Mouse (Mus musculus) forebrain, embryonic 14.5 days (tissue): ENCODE results near the gene Eif3f. TPM values are rescaled to one million over a fixed set of nuclear protein-coding genes. Genes with fewer than 3 reads are reported as not detected.

Experiments used
- ATAC-seq: fragments of 200-750 bp; cut with Nextera tagmentation; 2 replicates; pipeline ENCODE4 v1.8.0; 2017; ENCODE audit warnings: mild to moderate bottlenecking, moderate library complexity
- DNase-seq: peaks from one replicate; pipeline ENCODE4 v3.0.0-alpha.2; 2015; ENCODE audit warnings: low spot score
- H3K27ac ChIP-seq: fragments of 300-500 bp; sonication (generic); 2 replicates; pipeline ENCODE4 v1.5.1; 2014; ENCODE audit warnings: low read depth, mild to moderate bottlenecking, control low read depth, low read length, moderate library complexity
- H3K27me3 ChIP-seq: fragments of 300-500 bp; sonication (generic); replicated peaks from 2 replicates; pipeline ENCODE4 v1.6.1; 2014; ENCODE audit warnings: low read length, control low read depth, mixed read lengths; ENCODE audit not compliant: control insufficient read depth, insufficient read depth
- H3K36me3 ChIP-seq: fragments of 300-500 bp; sonication (generic); 2 replicates; pipeline ENCODE4 v1.6.1; 2014; ENCODE audit warnings: low read length, control low read depth; ENCODE audit not compliant: control insufficient read depth, insufficient read depth
- H3K4me1 ChIP-seq: fragments of 300-500 bp; sonication (generic); 2 replicates; pipeline ENCODE4 v1.6.1; 2014; ENCODE audit warnings: antibody characterized with exemption, low read length, control low read depth; ENCODE audit not compliant: control insufficient read depth, insufficient read depth
- H3K4me2 ChIP-seq: fragments of 300-500 bp; sonication (generic); 2 replicates; pipeline ENCODE4 v1.6.1; 2014; ENCODE audit warnings: mild to moderate bottlenecking, control low read depth, low read length
- H3K4me3 ChIP-seq: fragments of 300-500 bp; sonication (generic); 2 replicates; pipeline ENCODE4 v1.5.1; 2014; ENCODE audit warnings: low read depth, low read length, control low read depth
- H3K9ac ChIP-seq: fragments of 300-500 bp; sonication (generic); 2 replicates; pipeline ENCODE4 v1.6.1; 2014; ENCODE audit warnings: mild to moderate bottlenecking, low read length, control low read depth, moderate library complexity
- H3K9me3 ChIP-seq: fragments of 300-500 bp; sonication (generic); replicated peaks from 2 replicates; pipeline ENCODE4 v1.6.1; 2016; ENCODE audit warnings: low read length, control low read depth, mixed read lengths; ENCODE audit not compliant: control insufficient read depth
- WGBS: fragments of 180-500 bp; shearing (Covaris S2); extraction: QIAGEN DNeasy Blood & Tissue Kit; methylation state at CpG from one replicate; pipeline ENCODE4 v1.1.7; 2014; 5-methylcytosine and 5-hydroxymethylcytosine counted together
- polyA plus RNA-seq: library from polyadenylated mRNA; unstranded; fragments of >200 nt; fragmentation: Nextera tagmentation; extraction: Ambion mirVana; gene quantifications from 2 replicates; pipeline ENCODE4 v1.2.1, GENCODE M21; 2014

Eif3f gene
- polyA plus RNA-seq, 1 experiment from 2014 or later = 91.0 TPM

- Histone ChIP-seq H3K4me1 (no peaks in the 10 kb centered on the region), H3K27ac (no peak overlapping the region), H3K9ac (no peak overlapping the region), H3K4me2 (no peak overlapping the region), H3K36me3 (no peaks in the 10 kb centered on the region), H3K27me3 (peaks cover 29% of the 10 kb centered on the region), H3K4me3 (no peak overlapping the region), H3K9me3 (no peaks in the 10 kb centered on the region)
- DNase-seq (peak; percentile 30), ATAC-seq (no peak)
- 63% methylated on average over 4 of the region's 4 CpGs for WGBS
These were observed 20.0 kb downstream of the Eif3f start for GRCm38 (mm10) chr7:108954185-108954584.

- no peaks in the 10 kb centered on the region for H3K4me1 ChIP-seq
- 82% methylated on average over 2 of the region's 2 CpGs for WGBS
- DNase-seq = no peak
- no peaks in the 10 kb centered on the region; the same call in 1 of the 2 replicates for H3K27me3 ChIP-seq
- H3K27ac ChIP-seq = no peak overlapping the region
- no peaks in the 10 kb centered on the region for H3K36me3 ChIP-seq
- ATAC-seq = no peak
- no peak overlapping the region for H3K4me3 ChIP-seq
- H3K9ac ChIP-seq = no peak overlapping the region
- no peak overlapping the region for H3K4me2 ChIP-seq
- H3K9me3 ChIP-seq = no peaks in the 10 kb centered on the region
These were observed 23.5 kb downstream of the Eif3f start for GRCm38 (mm10) chr7:108957734-108958133.

- H3K9ac ChIP-seq = no peak overlapping the region
- H3K9me3 ChIP-seq = no peaks in the 10 kb centered on the region
- 18% methylated on average over 2 of the region's 2 CpGs for WGBS
- H3K27me3 ChIP-seq = no peaks in the 10 kb centered on the region
- no peak overlapping the region for H3K27ac ChIP-seq
- H3K4me2 ChIP-seq = no peak overlapping the region
- ATAC-seq (no peak), DNase-seq (no peak)
- no peaks in the 10 kb centered on the region for H3K36me3 ChIP-seq
- no peaks in the 10 kb centered on the region for H3K4me1 ChIP-seq
- no peak overlapping the region for H3K4me3 ChIP-seq
These were observed 31.8 kb downstream of the Eif3f start for GRCm38 (mm10) chr7:108965968-108966367.

- H3K27ac ChIP-seq = no peak overlapping the region
- no peak overlapping the region for H3K4me2 ChIP-seq
- no peak overlapping the region for H3K9ac ChIP-seq
- H3K9me3 ChIP-seq = no peaks in the 10 kb centered on the region
- no peaks in the 10 kb centered on the region for H3K27me3 ChIP-seq
- WGBS = 29% methylated on average over 7 of the region's 7 CpGs
- H3K4me1 ChIP-seq = no peaks in the 10 kb centered on the region
- peak; percentile 87 for DNase-seq
- no peak overlapping the region for H3K4me3 ChIP-seq
- peak; percentile 78 for ATAC-seq
- no peaks in the 10 kb centered on the region for H3K36me3 ChIP-seq
These were observed 32.6 kb downstream of the Eif3f start for GRCm38 (mm10) chr7:108966742-108967362.

DNA sequence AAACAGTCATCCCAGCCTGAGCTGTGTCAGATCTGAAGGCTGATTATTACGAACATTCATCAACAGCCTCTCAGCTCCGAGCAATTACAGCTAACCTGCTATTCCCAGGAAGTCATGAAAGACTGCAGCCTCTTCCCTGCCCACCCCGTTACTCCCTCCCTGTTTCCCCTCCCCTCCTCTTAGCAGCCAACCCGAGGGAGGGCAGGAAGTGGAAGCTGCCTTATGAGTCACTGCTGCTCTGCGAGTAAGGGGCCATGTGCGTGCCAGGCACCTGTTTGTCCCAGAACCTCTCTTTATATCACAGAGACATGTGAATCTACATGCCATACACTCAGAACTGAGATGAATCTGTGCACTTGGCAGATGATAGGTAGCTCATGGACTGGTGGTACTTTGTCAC, 34.0 kb downstream of the Eif3f start:
- H3K4me3 ChIP-seq = no peak overlapping the region
- WGBS = 56% methylated on average over 6 of the region's 6 CpGs
- no peak overlapping the region for H3K27ac ChIP-seq
- no peak overlapping the region for H3K4me2 ChIP-seq
- no peaks in the 10 kb centered on the region for H3K36me3 ChIP-seq
- H3K9me3 ChIP-seq = no peaks in the 10 kb centered on the region
- DNase-seq = no peak
- ATAC-seq = no peak
- H3K27me3 ChIP-seq = no peaks in the 10 kb centered on the region
- H3K9ac ChIP-seq = no peak overlapping the region
- peaks cover 10% of the 10 kb centered on the region for H3K4me1 ChIP-seq

GRCm38 (mm10) chr7:108972273-108972672, 38.1 kb downstream of the Eif3f start:
- Histone ChIP-seq H3K4me3 (no peak overlapping the region), H3K4me1 (peaks cover 10% of the 10 kb centered on the region), H3K9me3 (no peaks in the 10 kb centered on the region), H3K9ac (no peak overlapping the region), H3K27me3 (no peaks in the 10 kb centered on the region), H3K36me3 (no peaks in the 10 kb centered on the region), H3K4me2 (0 out of 2 replicates have a peak overlapping the region, but pooled peaks have one; percentile 7), H3K27ac (peak overlapping the region; percentile 55)
- peak; percentile 81 for DNase-seq
- ATAC-seq = peak; percentile 81
- 28% methylated on average over 6 of the region's 6 CpGs for WGBS

- H3K27me3 ChIP-seq = no peaks in the 10 kb centered on the region
- WGBS = 82% methylated on average over 2 of the region's 3 CpGs
- no peak overlapping the region for H3K4me3 ChIP-seq
- H3K4me1 ChIP-seq = no peaks in the 10 kb centered on the region
- H3K9me3 ChIP-seq = no peaks in the 10 kb centered on the region
- no peaks in the 10 kb centered on the region for H3K36me3 ChIP-seq
- DNase-seq (no peak), ATAC-seq (no peak)
- H3K4me2 ChIP-seq = no peak overlapping the region
- H3K27ac ChIP-seq = no peak overlapping the region
- H3K9ac ChIP-seq = no peak overlapping the region
These were observed 51.9 kb downstream of the Eif3f start for GRCm38 (mm10) chr7:108985934-108986708.

DNA sequence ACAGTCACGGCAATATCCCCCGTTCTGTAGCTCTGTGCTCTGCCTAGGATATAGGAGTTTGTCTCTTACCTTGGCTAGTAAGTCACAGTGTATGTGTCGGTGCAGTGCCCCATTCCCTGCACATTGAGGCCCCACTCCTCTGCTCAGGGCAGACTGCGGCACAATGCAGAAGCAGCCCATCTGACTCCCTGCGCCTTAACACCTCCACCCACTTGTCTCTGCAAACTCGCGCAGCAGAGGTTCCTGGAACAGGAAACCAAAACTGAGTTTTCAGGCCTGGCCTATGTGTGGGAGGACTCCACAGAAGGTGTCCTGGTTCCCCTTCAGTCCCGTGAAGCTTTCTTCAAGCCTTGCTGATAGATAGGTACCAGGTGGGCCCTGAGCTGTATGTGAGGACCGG, 57.0 kb downstream of the Eif3f start:
- H3K9ac ChIP-seq = no peak overlapping the region
- H3K9me3 ChIP-seq = no peaks in the 10 kb centered on the region
- 90% methylated on average over 9 of the region's 9 CpGs for WGBS
- H3K4me1 ChIP-seq = no peaks in the 10 kb centered on the region
- DNase-seq (no peak), ATAC-seq (no peak)
- H3K27ac ChIP-seq = no peak overlapping the region
- H3K4me3 ChIP-seq = no peak overlapping the region
- H3K4me2 ChIP-seq = no peak overlapping the region
- no peaks in the 10 kb centered on the region for H3K36me3 ChIP-seq
- no peaks in the 10 kb centered on the region for H3K27me3 ChIP-seq
